In genomic region chr11:81115666-81116065, GRCm38 (mm10) we compare ENCODE assay signal across 8 mouse cellular contexts.
A peak's percentile ranks its signal among the peaks of the same experiment; 100 is the strongest.
DNase-seq lines count a peak whose midpoint lies in the region; ATAC-seq and TF ChIP-seq lines count a peak whose summit lies in the region.

No protein-coding gene starts in this region.

- H3K9me3 ChIP-seq in hindbrain, embryonic 11.5 days (ENCODE audit: control insufficient read depth, low read length), result no peaks in the 10 kb centered on the region
- H3K9me3 ChIP-seq in hindbrain, embryonic 12.5 days (replicated peaks), result no peaks in the 10 kb centered on the region
- H3K9me3 ChIP-seq in limb, embryonic 14.5 days (ENCODE audit: control insufficient read depth, low read length), result no peaks in the 10 kb centered on the region

- no peak overlapping the region for H3K27ac ChIP-seq in hindbrain, embryonic 11.5 days (ENCODE audit: low read depth, low read length)
- no peak overlapping the region for H3K27ac ChIP-seq in hindbrain, embryonic 12.5 days
- H3K27ac ChIP-seq in limb, embryonic 14.5 days (replicated peaks; ENCODE audit: low read depth, low read length), result no peak overlapping the region

- H3K36me3 ChIP-seq in hindbrain, embryonic 11.5 days (ENCODE audit: control insufficient read depth, insufficient read depth, low read length), result no peaks in the 10 kb centered on the region
- no peaks in the 10 kb centered on the region for H3K36me3 ChIP-seq in hindbrain, embryonic 12.5 days
- H3K36me3 ChIP-seq in limb, embryonic 14.5 days (ENCODE audit: control insufficient read depth, insufficient read depth, low read length), result no peaks in the 10 kb centered on the region

- no peaks in the 10 kb centered on the region for H3K4me1 ChIP-seq in hindbrain, embryonic 11.5 days (replicated peaks; ENCODE audit: control insufficient read depth, insufficient read depth, low read length)
- peaks cover 21% of the 10 kb centered on the region; the same call in 1 of the 2 replicates for H3K4me1 ChIP-seq in hindbrain, embryonic 12.5 days
- no peaks in the 10 kb centered on the region for H3K4me1 ChIP-seq in limb, embryonic 14.5 days (ENCODE audit: control insufficient read depth, insufficient read depth, low read length)

- WGBS in hindbrain, embryonic 11.5 days, result 43% methylated on average over 9 of the region's 9 CpGs
- 45% methylated on average over 9 of the region's 9 CpGs for WGBS in hindbrain, embryonic 12.5 days
- WGBS in limb, embryonic 14.5 days, result 33% methylated on average over 9 of the region's 9 CpGs

- no peaks in the 10 kb centered on the region for H3K27me3 ChIP-seq in hindbrain, embryonic 11.5 days (ENCODE audit: control insufficient read depth, insufficient read depth, low read length)
- H3K27me3 ChIP-seq in hindbrain, embryonic 12.5 days, result no peaks in the 10 kb centered on the region
- H3K27me3 ChIP-seq in limb, embryonic 14.5 days (ENCODE audit: control insufficient read depth, insufficient read depth, low read length), result no peaks in the 10 kb centered on the region; the same call in 1 of the 2 replicates

- no peak overlapping the region for H3K4me2 ChIP-seq in hindbrain, embryonic 11.5 days (replicated peaks; ENCODE audit: low read depth, low read length)
- no peak overlapping the region for H3K4me2 ChIP-seq in hindbrain, embryonic 12.5 days (replicated peaks)
- no peak overlapping the region for H3K4me2 ChIP-seq in limb, embryonic 14.5 days (replicated peaks; ENCODE audit: low read depth, low read length, severe bottlenecking)

- no peak for TF ChIP-seq POLR2A in limb, embryonic 14.5 days (IDR thresholded peaks at IDR 0.05; ENCODE audit: borderline replicate concordance, extremely low read depth, insufficient read depth, insufficient read length)

- H3K4me3 ChIP-seq in hindbrain, embryonic 11.5 days (ENCODE audit: low read depth, low read length), result no peak overlapping the region
- no peak overlapping the region for H3K4me3 ChIP-seq in hindbrain, embryonic 12.5 days
- no peak overlapping the region for H3K4me3 ChIP-seq in limb, embryonic 14.5 days (replicated peaks; ENCODE audit: low read length)

- ATAC-seq in hindbrain, embryonic 11.5 days (ENCODE audit: low FRiP score), result no peak
- ATAC-seq in hindbrain, embryonic 12.5 days (ENCODE audit: low FRiP score), result no peak
- no peak for ATAC-seq in limb, embryonic 14.5 days (ENCODE audit: low FRiP score, low read depth)

- no peak overlapping the region for H3K9ac ChIP-seq in hindbrain, embryonic 11.5 days (ENCODE audit: low read depth, low read length)
- no peak overlapping the region for H3K9ac ChIP-seq in hindbrain, embryonic 12.5 days
- H3K9ac ChIP-seq in limb, embryonic 14.5 days (ENCODE audit: low read depth, low read length, severe bottlenecking), result no peak overlapping the region

- DNase-seq in hindbrain, embryonic 11.5 days (ENCODE audit: low spot score), result peak; percentile 77
- DNase-seq in Muller cell, postnatal 12 days (ENCODE audit: inconsistent ontology term), result peak; percentile 33
- DNase-seq in embryo, embryonic 10 days (ENCODE audit: low spot score), result peak; percentile 90
- peak; percentile 87 for DNase-seq in limb, embryonic 14.5 days (ENCODE audit: low spot score)
- DNase-seq in urinary bladder, postnatal 25 days (ENCODE audit: low spot score), result peak; percentile 58
- no peak for DNase-seq in cerebellum, postnatal 14 days
- no peak for DNase-seq in left cerebral cortex, adult 8-10 months (ENCODE audit: low spot score in 2 of 2)

Comparison
In these comparisons a context has a peak if more than half of its experiments do, and no peak if none do; other contexts are left out.
1. DNase-seq: peak in hindbrain, embryonic 11.5 days (single experiment), Muller cell, postnatal 12 days (single experiment), embryo, embryonic 10 days (single experiment), limb, embryonic 14.5 days (single experiment) and urinary bladder, postnatal 25 days (single experiment); none in cerebellum, postnatal 14 days (0 of 2) and left cerebral cortex, adult 8-10 months (0 of 2).